Mouse (Mus musculus) kidney, embryonic 16.5 days (tissue): ENCODE results near the gene Vsig8. TPM values are rescaled to one million over a fixed set of nuclear protein-coding genes. Genes with fewer than 3 reads are reported as not detected.

Experiments used
- ATAC-seq: fragments of 200-750 bp; cut with Nextera tagmentation; 2 replicates; pipeline ENCODE4 v1.8.0; 2017; ENCODE audit warnings: moderate TSS enrichment; ENCODE audit not compliant: low FRiP score, low TSS enrichment
- H3K27ac ChIP-seq: fragments of 300-500 bp; sonication (generic); 2 replicates; pipeline ENCODE4 v1.5.1; 2014; ENCODE audit warnings: low read length
- H3K27me3 ChIP-seq: fragments of 300-500 bp; sonication (generic); 2 replicates; pipeline ENCODE4 v1.6.1; 2014; ENCODE audit warnings: low read length, control low read depth, mixed read lengths; ENCODE audit not compliant: insufficient read depth
- H3K36me3 ChIP-seq: fragments of 300-500 bp; sonication (generic); 2 replicates; pipeline ENCODE4 v1.6.1; 2014; ENCODE audit warnings: low read length, control low read depth, mixed read lengths; ENCODE audit not compliant: insufficient read depth
- H3K4me1 ChIP-seq: fragments of 300-500 bp; sonication (generic); 2 replicates; pipeline ENCODE4 v1.6.1; 2014; ENCODE audit warnings: low read length, control low read depth, mixed read lengths; ENCODE audit not compliant: insufficient read depth
- H3K4me2 ChIP-seq: fragments of 300-500 bp; sonication (generic); replicated peaks from 2 replicates; pipeline ENCODE4 v1.6.1; 2014; ENCODE audit warnings: low read depth, low read length
- H3K4me3 ChIP-seq: fragments of 300-500 bp; sonication (generic); 2 replicates; pipeline ENCODE4 v1.5.1; 2014; ENCODE audit warnings: mild to moderate bottlenecking, low read length
- H3K9ac ChIP-seq: fragments of 300-500 bp; sonication (generic); replicated peaks from 2 replicates; pipeline ENCODE4 v1.6.1; 2014; ENCODE audit warnings: low read length
- H3K9me3 ChIP-seq: fragments of 300-500 bp; sonication (generic); 2 replicates; pipeline ENCODE4 v1.6.1; 2016; ENCODE audit warnings: low read length, control low read depth
- WGBS: fragments of 180-500 bp; shearing (Covaris S2); extraction: QIAGEN DNeasy Blood & Tissue Kit; methylation state at CpG from one replicate; pipeline ENCODE4 v1.1.7; 2014; 5-methylcytosine and 5-hydroxymethylcytosine counted together
- polyA plus RNA-seq: library from polyadenylated mRNA; unstranded; fragments of >200 nt; fragmentation: Nextera tagmentation; extraction: Ambion mirVana; gene quantifications from 2 replicates; pipeline ENCODE4 v1.2.1, GENCODE M21; 2015

The Vsig8 gene
- polyA plus RNA-seq, 1 experiment from 2014 or later = 0.34 TPM

DNA sequence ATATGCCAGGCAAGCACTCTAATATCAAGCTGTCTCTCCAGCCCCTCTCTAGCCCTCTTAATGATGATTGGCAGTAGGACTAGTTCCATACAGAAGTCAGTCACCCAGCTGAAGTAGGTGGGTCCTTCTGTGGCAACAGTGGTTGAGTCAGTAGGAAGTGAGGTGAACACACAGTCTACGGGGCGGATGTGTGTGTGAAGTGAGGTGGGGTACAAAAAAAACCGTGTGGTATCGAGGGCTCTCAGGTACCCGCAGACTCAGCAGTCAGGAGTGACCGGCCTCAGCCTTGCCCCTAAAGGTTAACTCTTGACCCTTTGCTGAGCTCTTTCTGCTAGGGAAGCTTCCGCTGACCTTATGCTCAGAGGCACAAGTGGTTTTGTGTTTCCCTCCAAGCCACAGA is 7.2 kb upstream of the Vsig8 start:
- Histone ChIP-seq H3K4me2 (no peak overlapping the region), H3K36me3 (no peaks in the 10 kb centered on the region), H3K9me3 (no peaks in the 10 kb centered on the region), H3K27me3 (no peaks in the 10 kb centered on the region), H3K4me3 (no peak overlapping the region), H3K4me1 (peaks cover 18% of the 10 kb centered on the region), H3K9ac (no peak overlapping the region), H3K27ac (no peak overlapping the region)
- ATAC-seq = no peak
- WGBS = 40% methylated on average over 7 of the region's 7 CpGs

DNA sequence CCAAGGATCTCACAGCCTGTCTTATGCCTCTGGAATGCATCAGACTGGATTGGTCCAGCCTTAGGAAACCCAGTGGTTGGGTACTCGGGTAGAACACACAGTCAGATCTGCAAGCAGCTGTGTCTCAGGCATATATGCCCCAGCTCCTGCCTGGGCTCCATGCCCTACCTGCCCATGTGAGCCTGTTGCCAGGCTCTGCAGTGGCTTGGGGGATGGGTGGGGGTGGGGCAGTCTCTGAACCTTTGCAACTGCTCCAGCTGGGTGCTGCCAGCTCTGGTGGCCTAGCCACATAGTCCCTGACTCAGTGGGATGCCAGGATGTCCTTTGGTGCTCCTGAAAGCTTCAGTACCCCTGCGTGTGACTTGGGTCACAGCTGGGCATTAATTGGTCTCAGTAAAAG is 6.4 kb upstream of the Vsig8 start:
- Histone ChIP-seq H3K4me3 (peak overlapping the region; percentile 63; the same call in 1 of the 2 replicates), H3K9ac (no peak overlapping the region), H3K4me1 (peaks cover 21% of the 10 kb centered on the region), H3K27me3 (no peaks in the 10 kb centered on the region), H3K9me3 (no peaks in the 10 kb centered on the region), H3K27ac (no peak overlapping the region), H3K36me3 (no peaks in the 10 kb centered on the region), H3K4me2 (peak overlapping the region; percentile 78)
- 18% methylated on average over 2 of the region's 2 CpGs for WGBS
- ATAC-seq = no peak

DNA sequence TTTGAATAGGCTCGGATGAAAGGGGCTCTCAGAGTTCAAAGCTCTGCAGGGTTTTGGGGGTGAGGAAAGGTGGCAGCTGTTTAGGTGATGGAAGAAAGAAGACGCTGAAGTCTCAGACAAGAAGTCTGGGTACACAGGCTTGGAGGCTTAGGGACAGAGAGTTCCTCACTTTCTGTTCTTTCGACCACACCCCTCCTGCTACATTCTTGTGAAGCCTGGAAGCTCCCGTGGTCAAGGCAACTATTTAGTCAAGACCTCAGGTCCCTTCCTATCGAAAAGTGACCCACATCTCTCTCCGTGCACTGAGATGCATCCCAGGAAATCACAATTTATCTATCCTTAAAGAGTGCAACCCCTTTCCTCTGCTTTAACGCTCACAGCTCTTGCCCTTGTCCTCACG is 6.0 kb upstream of the Vsig8 start:
- H3K4me2 ChIP-seq = peak overlapping the region; percentile 78
- WGBS = 6% methylated on average over 8 of the region's 8 CpGs
- no peaks in the 10 kb centered on the region for H3K9me3 ChIP-seq
- ATAC-seq = no peak
- peaks cover 24% of the 10 kb centered on the region for H3K4me1 ChIP-seq
- no peaks in the 10 kb centered on the region for H3K27me3 ChIP-seq
- peak overlapping the region; percentile 46 for H3K27ac ChIP-seq
- H3K36me3 ChIP-seq = no peaks in the 10 kb centered on the region
- peak overlapping the region; percentile 63 for H3K4me3 ChIP-seq
- peak overlapping the region; percentile 68 for H3K9ac ChIP-seq

DNA sequence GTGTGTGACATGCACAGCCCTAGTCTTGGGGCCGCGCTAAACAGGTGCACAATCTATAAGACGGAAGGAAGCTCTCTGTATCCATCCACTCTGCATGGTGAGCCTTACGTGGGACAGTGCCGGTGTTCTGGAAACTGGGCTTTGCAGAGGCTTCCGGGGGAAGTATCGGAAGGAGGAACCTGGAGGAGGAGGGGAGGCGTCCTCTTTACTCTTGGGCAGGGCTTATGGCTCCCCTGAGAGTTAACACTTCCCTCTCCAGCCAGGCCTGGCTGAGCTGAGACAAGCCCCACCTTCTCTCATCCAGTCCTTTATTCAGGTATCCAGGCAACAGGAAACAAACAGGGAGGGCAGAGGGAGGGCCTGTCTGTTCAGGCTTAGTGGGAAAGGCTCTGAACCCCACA is 5.2 kb upstream of the Vsig8 start:
- H3K9me3 ChIP-seq = no peaks in the 10 kb centered on the region
- H3K4me3 ChIP-seq = peak overlapping the region; percentile 63
- H3K4me1 ChIP-seq = peaks cover 30% of the 10 kb centered on the region
- peak; percentile 92 for ATAC-seq
- no peaks in the 10 kb centered on the region for H3K36me3 ChIP-seq
- H3K27ac ChIP-seq = peak overlapping the region; percentile 46
- WGBS = 0% methylated on average over 8 of the region's 8 CpGs
- H3K27me3 ChIP-seq = no peaks in the 10 kb centered on the region
- peak overlapping the region; percentile 78 for H3K4me2 ChIP-seq
- H3K9ac ChIP-seq = peak overlapping the region; percentile 68

DNA sequence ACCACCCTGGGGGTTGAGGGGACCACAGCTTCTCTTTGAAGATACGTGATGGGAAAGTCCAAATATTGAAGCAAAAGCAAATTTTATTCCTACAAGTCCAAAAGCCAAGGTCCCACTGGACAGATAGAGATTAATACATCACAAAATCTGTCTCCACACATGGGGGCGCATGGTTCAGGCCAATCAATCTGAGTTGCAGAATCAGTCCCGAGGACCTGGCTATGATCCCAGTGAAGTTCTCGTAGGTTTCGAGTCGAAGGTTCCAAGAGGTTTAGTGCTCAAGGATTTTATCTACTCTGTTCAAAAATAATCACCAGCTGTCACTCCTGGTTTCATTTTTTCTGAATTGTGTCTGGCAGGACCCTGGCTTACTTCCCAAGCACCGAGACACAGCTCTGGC is 4.7 kb upstream of the Vsig8 start:
- no peaks in the 10 kb centered on the region for H3K27me3 ChIP-seq
- peaks cover 30% of the 10 kb centered on the region for H3K4me1 ChIP-seq
- H3K27ac ChIP-seq = no peak overlapping the region
- H3K36me3 ChIP-seq = no peaks in the 10 kb centered on the region
- peak overlapping the region; percentile 63 for H3K4me3 ChIP-seq
- ATAC-seq = no peak
- H3K9ac ChIP-seq = peak overlapping the region; percentile 68
- H3K9me3 ChIP-seq = no peaks in the 10 kb centered on the region
- 51% methylated on average over 7 of the region's 7 CpGs for WGBS
- H3K4me2 ChIP-seq = peak overlapping the region; percentile 78

DNA sequence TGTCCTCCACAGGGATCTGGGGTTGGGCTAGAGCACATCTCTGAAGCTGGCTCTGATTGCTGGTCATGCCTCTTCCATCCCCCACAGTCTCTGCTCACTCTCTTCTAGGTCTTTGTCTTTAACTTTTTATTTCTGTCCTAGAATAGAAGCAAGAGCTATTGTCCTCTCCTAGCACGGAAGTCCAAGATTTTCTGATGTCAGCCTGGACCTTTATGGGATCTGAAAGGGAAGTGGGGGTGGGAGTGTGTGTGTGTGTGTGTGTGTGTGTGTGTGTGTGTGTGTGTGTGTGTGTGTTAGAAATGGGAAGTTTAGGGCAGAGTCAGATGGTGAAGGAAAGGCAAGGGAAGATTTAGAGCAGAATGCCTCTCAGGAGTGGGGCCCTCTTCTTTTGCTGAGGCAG is 3.1 kb upstream of the Vsig8 start:
- Histone ChIP-seq H3K4me2 (no peak overlapping the region), H3K4me1 (peaks cover 30% of the 10 kb centered on the region), H3K9ac (no peak overlapping the region), H3K4me3 (no peak overlapping the region), H3K9me3 (no peaks in the 10 kb centered on the region), H3K27ac (peak overlapping the region; percentile 43), H3K36me3 (no peaks in the 10 kb centered on the region), H3K27me3 (no peaks in the 10 kb centered on the region)
- 43% methylated on average over 1 of the region's 1 CpGs for WGBS
- no peak for ATAC-seq

DNA sequence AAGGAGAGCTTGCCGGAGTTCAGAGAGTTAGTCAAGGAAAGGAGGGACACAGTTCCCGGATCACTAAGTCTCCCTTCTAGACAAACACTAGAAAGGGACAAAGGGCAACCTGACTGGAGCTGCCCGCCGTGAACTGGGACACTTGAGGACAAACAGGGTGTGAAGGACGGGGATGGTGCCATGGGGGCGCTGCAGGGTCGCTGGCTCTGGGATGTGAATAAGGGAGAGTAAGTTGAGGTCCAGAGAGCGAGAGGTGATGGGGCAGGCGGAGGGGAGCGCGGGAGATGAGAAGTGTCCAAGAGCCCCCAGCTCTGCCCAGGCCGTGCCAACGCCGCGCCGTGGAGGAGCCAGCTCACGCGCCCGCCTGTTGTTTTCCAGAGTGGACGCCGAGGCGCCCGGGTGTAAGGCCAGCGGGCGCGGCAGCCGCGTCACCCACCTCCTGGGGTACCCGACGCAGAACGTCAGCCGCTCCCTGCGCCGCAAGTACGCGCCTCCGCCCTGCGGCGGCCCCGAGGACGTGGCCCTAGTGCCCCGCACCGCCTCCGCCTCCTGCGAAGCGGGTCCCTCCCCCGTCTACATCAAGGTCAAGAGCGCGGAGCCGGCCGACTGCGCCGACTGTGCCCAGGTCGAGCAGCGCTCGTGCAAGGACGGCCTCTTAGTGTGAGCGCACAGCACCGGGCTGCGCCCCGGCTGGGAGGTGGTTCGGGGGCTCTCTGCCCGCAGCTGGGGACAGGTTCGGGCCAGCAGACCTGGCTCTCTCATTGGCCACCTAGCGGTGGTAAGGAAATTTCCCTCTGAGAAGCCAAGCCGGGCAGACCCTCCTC is 7.1 kb downstream of the Vsig8 start:
- H3K27ac ChIP-seq = peak overlapping the region; percentile 44
- WGBS = under 1% methylated on average over 66 of the region's 66 CpGs
- H3K27me3 ChIP-seq = peaks cover 27% of the 10 kb centered on the region
- peak overlapping the region; percentile 79 for H3K9ac ChIP-seq
- peak overlapping the region; percentile 71 for H3K4me3 ChIP-seq
- no peaks in the 10 kb centered on the region for H3K36me3 ChIP-seq
- peaks cover 15% of the 10 kb centered on the region for H3K4me1 ChIP-seq
- H3K9me3 ChIP-seq = no peaks in the 10 kb centered on the region
- H3K4me2 ChIP-seq = peak overlapping the region; percentile 99
- peak; percentile 90 for ATAC-seq

DNA sequence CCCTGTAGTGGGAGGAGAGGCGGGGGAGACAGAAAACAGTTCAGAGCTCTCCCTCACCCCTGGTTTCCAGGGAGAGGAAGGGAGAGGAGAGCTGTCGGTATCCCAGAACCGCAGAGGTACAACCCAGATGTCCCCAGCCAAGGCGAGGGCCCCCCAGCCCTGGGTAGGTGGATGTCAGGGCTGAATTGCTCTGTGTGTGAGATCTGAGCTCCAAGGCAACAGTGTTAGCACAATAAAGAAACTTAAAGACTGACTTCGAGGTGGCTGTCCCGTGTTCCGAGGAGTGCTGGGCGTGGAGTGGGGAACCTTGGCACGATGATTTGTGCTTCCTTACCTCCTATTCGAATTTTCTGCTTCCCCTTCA is 7.7 kb downstream of the Vsig8 start:
- H3K4me2 ChIP-seq = peak overlapping the region; percentile 99
- WGBS = 2% methylated on average over 10 of the region's 10 CpGs
- H3K9ac ChIP-seq = peak overlapping the region; percentile 79
- no peaks in the 10 kb centered on the region for H3K36me3 ChIP-seq
- H3K27ac ChIP-seq = no peak overlapping the region
- ATAC-seq = peak; percentile 1; the same call in 1 of the 2 replicates
- no peaks in the 10 kb centered on the region for H3K9me3 ChIP-seq
- H3K27me3 ChIP-seq = peaks cover 27% of the 10 kb centered on the region
- H3K4me3 ChIP-seq = peak overlapping the region; percentile 71
- H3K4me1 ChIP-seq = peaks cover 15% of the 10 kb centered on the region

DNA sequence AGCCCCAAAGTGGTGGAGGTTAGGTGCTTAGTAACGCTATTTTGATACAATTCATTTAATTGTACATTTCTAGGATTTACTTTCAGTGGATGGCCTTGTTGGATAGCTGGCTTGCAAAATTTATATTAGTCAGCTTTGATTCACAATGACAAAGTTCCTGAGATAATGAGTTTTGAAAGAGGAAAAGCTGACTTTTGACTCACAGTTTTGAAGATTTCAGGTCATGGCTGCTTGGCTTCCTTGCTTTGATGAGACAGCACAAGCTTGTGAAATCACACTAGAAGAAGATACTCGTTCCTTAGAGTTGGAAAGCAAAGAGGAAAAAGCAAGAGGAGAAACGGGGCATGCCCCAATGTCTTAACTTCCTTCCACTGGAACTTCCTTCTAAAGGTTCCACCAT is 10.4 kb downstream of the Vsig8 start:
- H3K36me3 ChIP-seq = no peaks in the 10 kb centered on the region
- H3K4me1 ChIP-seq = peaks cover 15% of the 10 kb centered on the region
- H3K27ac ChIP-seq = no peak overlapping the region
- WGBS = 71% methylated on average over 3 of the region's 3 CpGs
- H3K9me3 ChIP-seq = no peaks in the 10 kb centered on the region
- H3K4me2 ChIP-seq = no peak overlapping the region
- ATAC-seq = no peak
- no peak overlapping the region for H3K9ac ChIP-seq
- no peak overlapping the region for H3K4me3 ChIP-seq
- H3K27me3 ChIP-seq = peaks cover 13% of the 10 kb centered on the region

DNA sequence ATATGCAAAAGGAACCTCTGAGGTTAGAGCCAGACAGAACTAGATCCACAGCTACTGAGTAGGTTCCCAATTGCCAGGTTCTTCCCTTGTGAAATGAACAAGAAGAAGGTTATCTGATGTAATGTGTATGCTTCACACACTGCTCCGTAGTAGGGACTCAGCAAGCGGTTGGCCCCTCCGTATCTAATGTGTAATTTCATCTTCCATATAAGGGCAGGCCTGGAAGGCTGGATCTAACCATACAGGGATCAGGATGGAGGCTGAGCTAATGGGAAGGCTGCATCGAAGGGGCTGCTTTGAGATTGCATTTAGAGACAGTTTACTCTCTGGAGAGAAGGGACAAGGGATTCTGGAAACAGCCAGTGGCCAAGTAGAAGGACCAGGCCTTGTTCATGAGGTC is 12.0 kb downstream of the Vsig8 start:
- H3K27ac ChIP-seq = no peak overlapping the region
- no peaks in the 10 kb centered on the region for H3K9me3 ChIP-seq
- ATAC-seq = no peak
- no peaks in the 10 kb centered on the region for H3K36me3 ChIP-seq
- no peak overlapping the region for H3K9ac ChIP-seq
- no peak overlapping the region for H3K4me3 ChIP-seq
- no peaks in the 10 kb centered on the region for H3K27me3 ChIP-seq
- peaks cover 4% of the 10 kb centered on the region; the same call in 1 of the 2 replicates for H3K4me1 ChIP-seq
- WGBS = 47% methylated on average over 4 of the region's 4 CpGs
- no peak overlapping the region for H3K4me2 ChIP-seq
